21 mouse cellular contexts compared by ENCODE assay signal in the genomic region with DNA sequence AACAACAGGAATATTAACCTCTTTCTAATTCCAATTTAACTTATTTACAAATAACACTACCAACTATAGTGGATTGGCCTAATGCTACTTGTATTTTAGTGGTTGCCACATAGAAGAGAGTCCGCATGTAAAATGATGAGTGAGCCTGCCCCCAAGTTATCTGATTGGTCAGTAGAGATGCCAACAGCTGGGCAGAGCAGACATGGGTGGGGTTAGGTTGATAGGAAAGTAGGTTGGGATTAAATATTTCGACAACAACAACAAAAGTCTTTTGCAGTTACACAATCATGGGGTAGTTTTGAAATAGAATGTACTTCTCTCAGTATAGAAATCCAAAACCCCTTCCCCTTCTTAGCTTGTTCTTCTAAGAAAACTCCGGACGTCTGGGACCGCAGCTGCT. TPM values are rescaled to one million over a fixed set of nuclear protein-coding genes. Genes with fewer than 3 reads are reported as not detected.
DNase-seq lines count a peak whose midpoint lies in the region; ATAC-seq and TF ChIP-seq lines count a peak whose summit lies in the region.
"Had no signal": no experiment of that assay in that cellular context is flagged by ENCODE, and none has a peak within 500 bp of the region (broad histone marks: within the 10 kb centered on the region; RNA-seq: fewer than 3 reads in every experiment).

No protein-coding gene starts in this region.

- H3K79me2 ChIP-seq in liver, adult 2 months (ENCODE audit: control insufficient read depth, insufficient read depth, low read length): peaks cover 3% of the 10 kb centered on the region; the same call in 1 of the 2 replicates

- no peak overlapping the region for H3K27ac ChIP-seq in liver, adult 2 months (replicated peaks; ENCODE audit: insufficient read depth, low read depth, low read length)
- H3K27ac ChIP-seq: forebrain, embryonic 12.5 days; forebrain, embryonic 15.5 days; hindbrain, embryonic 12.5 days; hindbrain, embryonic 15.5 days had no signal

- H3K27me3 ChIP-seq in liver, adult 2 months (ENCODE audit: control insufficient read depth, insufficient read depth, low read length): no peaks in the 10 kb centered on the region
- H3K27me3 ChIP-seq: CH12.LX; forebrain, embryonic 12.5 days; forebrain, embryonic 15.5 days; hindbrain, embryonic 12.5 days; hindbrain, embryonic 15.5 days; Patski had no signal

- TF ChIP-seq CTCF in liver, adult 2 months (IDR thresholded peaks at IDR 0.05; ENCODE audit: low read depth, low read length): no peak

- peak; percentile 38 for DNase-seq in liver, adult 2 months (ENCODE audit: extremely low read depth, low read depth, low spot score)
- no peak for DNase-seq in liver
- peak; percentile 38 for DNase-seq in 416B (ENCODE audit: low read depth)
- DNase-seq in kidney, adult 11 months: no peak
- DNase-seq in frontal cortex, postnatal 25 days (ENCODE audit: low spot score in 2 of 2): no peak
- DNase-seq: adrenal gland, postnatal 10 days; adrenal gland, postnatal 36 days; B cell, adult 2 months; cerebellum, adult 18-20 months; cerebellum, adult 9-10 months; cerebellum, postnatal 14 days; gastrocnemius, postnatal 10 days; gastrocnemius, postnatal 36 days; heart, adult 11 months had no signal

- peak; percentile 77 for ATAC-seq in megakaryocyte, adult 5-6 weeks (ENCODE audit: poor library complexity, severe bottlenecking)
- ATAC-seq: forebrain, embryonic 15.5 days; Patski had no signal

- H3K36me3 ChIP-seq in liver, adult 2 months (ENCODE audit: control insufficient read depth, insufficient read depth, low read length): peaks cover 43% of the 10 kb centered on the region

- no peak for TF ChIP-seq POLR2A in liver, adult 2 months (IDR thresholded peaks at IDR 0.05; ENCODE audit: extremely low read depth, insufficient read depth, low read length)

- no peak overlapping the region for H3K4me3 ChIP-seq in liver, adult 2 months (ENCODE audit: insufficient read depth, low read depth, low read length)
- H3K4me3 ChIP-seq: forebrain, embryonic 12.5 days; forebrain, embryonic 15.5 days; hindbrain, embryonic 12.5 days; hindbrain, embryonic 15.5 days had no signal

- 73% methylated on average over 5 of the region's 5 CpGs for WGBS in liver, adult 2 months

- H3K4me1 ChIP-seq in liver, adult 2 months (ENCODE audit: control insufficient read depth, insufficient read depth, low read length): no peaks in the 10 kb centered on the region
- H3K4me1 ChIP-seq: forebrain, embryonic 12.5 days; forebrain, embryonic 15.5 days; hindbrain, embryonic 12.5 days; hindbrain, embryonic 15.5 days had no signal

- H3K9ac ChIP-seq in liver, adult 2 months (ENCODE audit: low read depth, low read length): no peak overlapping the region
- H3K9ac ChIP-seq: forebrain, embryonic 12.5 days; forebrain, embryonic 15.5 days; hindbrain, embryonic 12.5 days; hindbrain, embryonic 15.5 days had no signal

RNA-seq across cellular contexts. Expression of a gene that starts 24.7 kb away (rescaled TPM):
- total RNA-seq in liver, adult 2 months (2014; rRNA removed): 5.3 and 6.3 TPM in 2 replicates
- 3.6 and 5.2 TPM in 2 replicates for polyA plus RNA-seq in liver, adult 2 months (2012; rRNA removed)
- 35.5 and 36.0 TPM in 2 replicates for total RNA-seq in megakaryocyte, adult 5-6 weeks (2015)
- 13.8 and 19.9 TPM in 2 replicates for total RNA-seq in megakaryocyte, adult 5-6 weeks (2017)

Comparison
In these comparisons a context has a peak if more than half of its experiments do, and no peak if none do; other contexts are left out.
1. DNase-seq: peak in liver, adult 2 months (single experiment) and 416B (single experiment); none in liver (single experiment), kidney, adult 11 months (single experiment) and frontal cortex, postnatal 25 days (0 of 2).